Mouse (Mus musculus): ENCODE measurements around the gene Cdan1. TPM values are rescaled to one million over a fixed set of nuclear protein-coding genes. Genes with fewer than 3 reads are reported as not detected.

Gene Cdan1
- polyA plus RNA-seq, 1 experiment from 2014 or later, result 8.1 TPM

DNA sequence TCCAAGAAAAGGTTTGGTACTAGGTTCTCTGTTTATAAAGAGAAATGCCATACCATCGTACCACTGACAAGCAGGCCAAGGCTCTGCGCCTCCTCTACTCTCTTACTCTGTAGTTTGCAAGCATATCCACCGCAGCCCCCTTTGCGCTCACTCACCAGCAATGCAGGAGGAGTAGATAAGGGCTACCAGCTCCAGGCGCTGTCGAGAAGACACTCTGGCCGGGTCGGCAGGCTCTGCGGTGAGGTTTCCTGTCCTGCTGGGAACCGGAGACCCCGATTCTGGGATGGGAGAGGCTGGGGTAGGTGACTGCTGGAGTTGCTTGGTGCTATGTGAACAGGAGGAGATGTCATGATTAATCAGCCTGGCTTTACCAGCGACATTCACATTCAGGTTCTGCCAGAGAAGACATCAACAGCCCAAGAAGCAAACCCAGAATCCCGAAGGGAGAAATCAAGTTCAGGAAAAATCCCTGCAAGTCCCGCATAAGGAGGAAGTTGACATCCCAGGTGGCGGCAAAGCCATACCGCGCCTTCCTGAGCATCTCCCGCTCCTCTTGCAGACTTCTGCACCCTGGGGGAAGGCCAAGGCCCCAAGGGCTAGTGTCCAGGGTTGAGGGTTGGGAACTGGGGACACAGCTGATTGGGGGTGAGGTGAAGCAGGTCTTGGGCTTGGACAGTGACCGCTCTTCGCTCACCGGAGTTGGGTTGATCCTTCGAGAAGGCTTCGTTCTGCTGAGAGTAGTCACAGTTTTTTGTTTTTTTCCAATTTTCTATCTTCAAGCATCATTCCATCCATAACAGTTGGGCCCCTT is 119.9 kb downstream of the Cdan1 start:
- Histone ChIP-seq H3K36me3 (ENCODE audit: control insufficient read depth, insufficient read depth, low read length) (peaks cover 19% of the 10 kb centered on the region), H3K4me2 (ENCODE audit: low read depth, severe bottlenecking) (peak overlapping the region; percentile 94), H3K4me3 (ENCODE audit: low read depth, low read length) (peak overlapping the region; percentile 95), H3K4me1 (ENCODE audit: control insufficient read depth, insufficient read depth, low read length) (peaks cover 10% of the 10 kb centered on the region; the same call in 1 of the 2 replicates), H3K9ac (ENCODE audit: low read length) (peak overlapping the region; percentile 89), H3K27me3 (ENCODE audit: control insufficient read depth, insufficient read depth, low read length) (no peaks in the 10 kb centered on the region), H3K27ac (replicated peaks; ENCODE audit: low read depth, low read length) (no peak overlapping the region), H3K9me3 (ENCODE audit: control insufficient read depth, low read length) (no peaks in the 10 kb centered on the region)
- ATAC-seq (ENCODE audit: insufficient number of reproducible peaks, low FRiP score, low TSS enrichment, low read depth), result no peak
- WGBS, result 8% methylated on average over 23 of the region's 23 CpGs
- peak; percentile 28 for DNase-seq (ENCODE audit: low spot score)

- Histone ChIP-seq H3K36me3 (ENCODE audit: control insufficient read depth, insufficient read depth, low read length) (peaks cover 41% of the 10 kb centered on the region), H3K4me2 (ENCODE audit: low read depth, severe bottlenecking) (no peak overlapping the region), H3K27me3 (ENCODE audit: control insufficient read depth, insufficient read depth, low read length) (no peaks in the 10 kb centered on the region), H3K9me3 (ENCODE audit: control insufficient read depth, low read length) (no peaks in the 10 kb centered on the region), H3K27ac (replicated peaks; ENCODE audit: low read depth, low read length) (no peak overlapping the region), H3K9ac (ENCODE audit: low read length) (no peak overlapping the region), H3K4me3 (ENCODE audit: low read depth, low read length) (no peak overlapping the region), H3K4me1 (ENCODE audit: control insufficient read depth, insufficient read depth, low read length) (0 out of 2 replicates have a peak, but pooled peaks cover 2% of the 10 kb centered on the region)
- DNase-seq (ENCODE audit: low spot score) (no peak), ATAC-seq (ENCODE audit: insufficient number of reproducible peaks, low FRiP score, low TSS enrichment, low read depth) (no peak)
- WGBS, result 84% methylated on average over 6 of the region's 6 CpGs
Observed at GRCm38 (mm10) chr2:120724176-120724575, 125.8 kb downstream of the Cdan1 start.

GRCm38 (mm10) chr2:120723621-120724020 is 126.3 kb downstream of the Cdan1 start:
- no peak overlapping the region for H3K27ac ChIP-seq (replicated peaks; ENCODE audit: low read depth, low read length)
- 77% methylated on average over 4 of the region's 4 CpGs for WGBS
- H3K9me3 ChIP-seq (ENCODE audit: control insufficient read depth, low read length), result no peaks in the 10 kb centered on the region
- H3K36me3 ChIP-seq (ENCODE audit: control insufficient read depth, insufficient read depth, low read length), result peaks cover 43% of the 10 kb centered on the region
- H3K4me3 ChIP-seq (ENCODE audit: low read depth, low read length), result no peak overlapping the region
- no peak for ATAC-seq (ENCODE audit: insufficient number of reproducible peaks, low FRiP score, low TSS enrichment, low read depth)
- no peaks in the 10 kb centered on the region for H3K4me1 ChIP-seq (ENCODE audit: control insufficient read depth, insufficient read depth, low read length)
- no peaks in the 10 kb centered on the region for H3K27me3 ChIP-seq (ENCODE audit: control insufficient read depth, insufficient read depth, low read length)
- DNase-seq (ENCODE audit: low spot score), result no peak
- H3K9ac ChIP-seq (ENCODE audit: low read length), result no peak overlapping the region
- H3K4me2 ChIP-seq (ENCODE audit: low read depth, severe bottlenecking), result no peak overlapping the region

DNA sequence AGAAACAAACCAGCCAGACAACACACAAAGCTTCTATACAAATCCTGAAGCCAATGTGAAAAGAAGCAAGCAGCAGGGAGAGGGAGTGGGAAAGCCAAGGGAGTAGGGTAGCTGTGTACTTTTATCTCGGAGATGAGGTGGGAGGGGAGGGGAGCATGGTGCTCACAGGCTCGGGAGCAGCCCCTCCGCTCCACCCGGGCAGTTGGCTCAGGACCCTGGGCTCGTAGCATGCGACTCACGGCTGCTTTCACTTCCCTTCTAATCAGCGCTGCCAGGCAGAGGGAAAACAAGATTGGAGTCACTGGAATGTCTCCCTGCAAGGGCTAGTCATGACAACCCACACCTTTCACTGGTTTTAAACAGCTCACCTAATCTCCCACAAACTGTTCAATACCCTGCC is 127.4 kb downstream of the Cdan1 start:
- Histone ChIP-seq H3K4me1 (ENCODE audit: control insufficient read depth, insufficient read depth, low read length) (no peaks in the 10 kb centered on the region), H3K9ac (ENCODE audit: low read length) (no peak overlapping the region), H3K4me3 (ENCODE audit: low read depth, low read length) (no peak overlapping the region), H3K9me3 (ENCODE audit: control insufficient read depth, low read length) (no peaks in the 10 kb centered on the region), H3K4me2 (ENCODE audit: low read depth, severe bottlenecking) (no peak overlapping the region), H3K27me3 (ENCODE audit: control insufficient read depth, insufficient read depth, low read length) (no peaks in the 10 kb centered on the region), H3K27ac (replicated peaks; ENCODE audit: low read depth, low read length) (no peak overlapping the region), H3K36me3 (ENCODE audit: control insufficient read depth, insufficient read depth, low read length) (peaks cover 42% of the 10 kb centered on the region)
- ATAC-seq (ENCODE audit: insufficient number of reproducible peaks, low FRiP score, low TSS enrichment, low read depth) (no peak), DNase-seq (ENCODE audit: low spot score) (no peak)
- WGBS, result 86% methylated on average over 8 of the region's 8 CpGs

- H3K9ac ChIP-seq (ENCODE audit: low read length), result no peak overlapping the region
- H3K27me3 ChIP-seq (ENCODE audit: control insufficient read depth, insufficient read depth, low read length), result no peaks in the 10 kb centered on the region
- WGBS, result 92% methylated on average over 2 of the region's 2 CpGs
- no peaks in the 10 kb centered on the region for H3K9me3 ChIP-seq (ENCODE audit: control insufficient read depth, low read length)
- no peaks in the 10 kb centered on the region for H3K4me1 ChIP-seq (ENCODE audit: control insufficient read depth, insufficient read depth, low read length)
- DNase-seq (ENCODE audit: low spot score) (no peak), ATAC-seq (ENCODE audit: insufficient number of reproducible peaks, low FRiP score, low TSS enrichment, low read depth) (no peak)
- no peak overlapping the region for H3K4me3 ChIP-seq (ENCODE audit: low read depth, low read length)
- H3K27ac ChIP-seq (replicated peaks; ENCODE audit: low read depth, low read length), result no peak overlapping the region
- peaks cover 39% of the 10 kb centered on the region for H3K36me3 ChIP-seq (ENCODE audit: control insufficient read depth, insufficient read depth, low read length)
- H3K4me2 ChIP-seq (ENCODE audit: low read depth, severe bottlenecking), result no peak overlapping the region
Observed at GRCm38 (mm10) chr2:120721911-120722310, 128.0 kb downstream of the Cdan1 start.

DNA sequence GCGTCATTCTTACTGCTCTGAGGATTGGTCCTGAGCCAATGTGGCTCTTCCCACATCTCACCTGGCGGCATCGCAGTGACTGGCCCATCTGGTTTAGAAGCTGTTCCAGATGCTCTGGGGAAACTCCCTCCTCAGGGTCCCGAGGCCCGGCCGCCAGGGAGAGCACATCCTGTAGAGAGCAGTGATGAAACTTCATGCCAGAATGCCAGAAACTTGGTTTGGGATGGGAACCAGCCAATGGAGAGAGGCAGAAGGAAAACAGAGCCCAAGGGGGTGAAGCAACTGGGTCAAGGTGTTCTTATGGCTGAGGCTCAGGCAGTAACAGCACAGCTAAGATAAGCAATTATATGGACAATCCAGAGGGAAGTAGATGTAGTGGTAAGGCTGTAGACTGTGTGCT is 129.1 kb downstream of the Cdan1 start:
- WGBS, result 94% methylated on average over 6 of the region's 6 CpGs
- H3K27me3 ChIP-seq (ENCODE audit: control insufficient read depth, insufficient read depth, low read length), result no peaks in the 10 kb centered on the region
- no peak overlapping the region for H3K4me2 ChIP-seq (ENCODE audit: low read depth, severe bottlenecking)
- no peak overlapping the region for H3K27ac ChIP-seq (replicated peaks; ENCODE audit: low read depth, low read length)
- ATAC-seq (ENCODE audit: insufficient number of reproducible peaks, low FRiP score, low TSS enrichment, low read depth) (no peak), DNase-seq (ENCODE audit: low spot score) (no peak)
- H3K4me3 ChIP-seq (ENCODE audit: low read depth, low read length), result no peak overlapping the region
- H3K9ac ChIP-seq (ENCODE audit: low read length), result no peak overlapping the region
- no peaks in the 10 kb centered on the region for H3K4me1 ChIP-seq (ENCODE audit: control insufficient read depth, insufficient read depth, low read length)
- peaks cover 36% of the 10 kb centered on the region for H3K36me3 ChIP-seq (ENCODE audit: control insufficient read depth, insufficient read depth, low read length)
- H3K9me3 ChIP-seq (ENCODE audit: control insufficient read depth, low read length), result no peaks in the 10 kb centered on the region

DNA sequence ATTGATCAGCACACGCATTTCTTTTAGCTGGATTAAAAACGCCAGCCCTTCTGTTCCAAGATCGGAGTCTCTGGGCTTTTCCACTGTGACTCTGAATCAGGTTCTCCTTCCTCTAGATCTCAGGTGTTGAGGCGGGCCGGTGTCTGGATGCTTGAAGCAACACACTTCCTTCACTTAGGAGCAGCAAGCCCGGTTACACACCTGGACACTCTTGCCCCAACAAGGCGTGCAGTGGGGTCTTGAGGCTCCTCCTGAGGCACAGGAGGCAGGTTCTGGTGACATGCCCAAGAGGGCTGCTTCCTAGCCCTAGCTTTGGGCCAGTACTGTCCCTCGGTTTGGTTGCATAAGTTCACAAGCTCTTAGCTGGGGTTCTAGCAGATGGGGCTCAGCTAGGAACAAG is 131.4 kb downstream of the Cdan1 start:
- no peaks in the 10 kb centered on the region for H3K9me3 ChIP-seq (ENCODE audit: control insufficient read depth, low read length)
- no peak for ATAC-seq (ENCODE audit: insufficient number of reproducible peaks, low FRiP score, low TSS enrichment, low read depth)
- no peak overlapping the region for H3K27ac ChIP-seq (replicated peaks; ENCODE audit: low read depth, low read length)
- no peak overlapping the region for H3K9ac ChIP-seq (ENCODE audit: low read length)
- H3K27me3 ChIP-seq (ENCODE audit: control insufficient read depth, insufficient read depth, low read length), result no peaks in the 10 kb centered on the region
- DNase-seq (ENCODE audit: low spot score), result no peak
- no peaks in the 10 kb centered on the region for H3K4me1 ChIP-seq (ENCODE audit: control insufficient read depth, insufficient read depth, low read length)
- no peak overlapping the region for H3K4me3 ChIP-seq (ENCODE audit: low read depth, low read length)
- peaks cover 25% of the 10 kb centered on the region for H3K36me3 ChIP-seq (ENCODE audit: control insufficient read depth, insufficient read depth, low read length)
- 89% methylated on average over 8 of the region's 8 CpGs for WGBS
- no peak overlapping the region for H3K4me2 ChIP-seq (ENCODE audit: low read depth, severe bottlenecking)

- WGBS, result 92% methylated on average over 3 of the region's 3 CpGs
- H3K27me3 ChIP-seq (ENCODE audit: control insufficient read depth, insufficient read depth, low read length), result no peaks in the 10 kb centered on the region
- ATAC-seq (ENCODE audit: insufficient number of reproducible peaks, low FRiP score, low TSS enrichment, low read depth) (no peak), DNase-seq (ENCODE audit: low spot score) (no peak)
- no peaks in the 10 kb centered on the region for H3K4me1 ChIP-seq (ENCODE audit: control insufficient read depth, insufficient read depth, low read length)
- no peak overlapping the region for H3K4me2 ChIP-seq (ENCODE audit: low read depth, severe bottlenecking)
- H3K36me3 ChIP-seq (ENCODE audit: control insufficient read depth, insufficient read depth, low read length), result peaks cover 11% of the 10 kb centered on the region
- no peak overlapping the region for H3K27ac ChIP-seq (replicated peaks; ENCODE audit: low read depth, low read length)
- H3K9me3 ChIP-seq (ENCODE audit: control insufficient read depth, low read length), result no peaks in the 10 kb centered on the region
- no peak overlapping the region for H3K9ac ChIP-seq (ENCODE audit: low read length)
- H3K4me3 ChIP-seq (ENCODE audit: low read depth, low read length), result no peak overlapping the region
Observed at GRCm38 (mm10) chr2:120713441-120713840, 136.5 kb downstream of the Cdan1 start.

DNA sequence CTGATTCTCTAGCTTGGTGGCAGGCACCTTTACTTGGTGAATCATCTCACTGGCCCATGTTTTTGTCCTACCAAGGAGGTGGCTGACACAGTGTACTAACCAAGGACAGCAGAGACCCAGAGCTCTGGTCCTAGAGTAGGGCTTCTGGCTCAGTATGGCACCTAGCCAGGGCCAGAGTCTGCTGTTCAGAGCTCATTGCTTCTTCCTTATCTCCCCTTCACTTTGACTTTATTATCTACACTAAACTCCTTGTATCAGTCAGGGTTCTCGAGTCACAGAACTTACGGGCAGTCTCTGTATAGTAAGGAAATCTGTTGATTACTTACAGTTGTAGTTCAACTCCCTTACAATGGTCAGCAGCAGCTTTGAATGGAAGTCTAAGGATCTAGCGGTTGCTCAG is 139.0 kb downstream of the Cdan1 start:
- Histone ChIP-seq H3K4me2 (ENCODE audit: low read depth, severe bottlenecking) (no peak overlapping the region), H3K9me3 (ENCODE audit: control insufficient read depth, low read length) (no peaks in the 10 kb centered on the region), H3K36me3 (ENCODE audit: control insufficient read depth, insufficient read depth, low read length) (peaks cover 8% of the 10 kb centered on the region; the same call in 1 of the 2 replicates), H3K4me1 (ENCODE audit: control insufficient read depth, insufficient read depth, low read length) (no peaks in the 10 kb centered on the region), H3K27me3 (ENCODE audit: control insufficient read depth, insufficient read depth, low read length) (no peaks in the 10 kb centered on the region), H3K4me3 (ENCODE audit: low read depth, low read length) (no peak overlapping the region), H3K27ac (replicated peaks; ENCODE audit: low read depth, low read length) (no peak overlapping the region), H3K9ac (ENCODE audit: low read length) (no peak overlapping the region)
- no peak for DNase-seq (ENCODE audit: low spot score)
- WGBS, result 94% methylated on average over 3 of the region's 3 CpGs
- ATAC-seq (ENCODE audit: insufficient number of reproducible peaks, low FRiP score, low TSS enrichment, low read depth), result no peak

All from limb, embryonic 11.5 days (tissue).